Mouse (Mus musculus) lung, postnatal 0 days (tissue): Measurements from ENCODE around the gene Pik3r3.

ENCODE experiments used
- CTCF ChIP-seq: IDR thresholded peaks from 2 replicates; pipeline ENCODE4 v1.5.1; 2016; ENCODE audit warnings: antibody characterized with exemption, mild to moderate bottlenecking
- EP300 ChIP-seq: IDR thresholded peaks from 2 replicates; pipeline ENCODE4 v1.6.1; 2016; ENCODE audit warnings: antibody characterized with exemption, mild to moderate bottlenecking, control low read depth

GRCm38 (mm10) chr4:116220780-116221139, 658 bp upstream of the Pik3r3 start:
- no peak for TF ChIP-seq CTCF
- TF ChIP-seq EP300 = no peak
